Mouse (Mus musculus): ENCODE measurements around the gene Tldc2. TPM values are rescaled to one million over a fixed set of nuclear protein-coding genes. Genes with fewer than 3 reads are reported as not detected.

Gene Tldc2
- not detected in 2 replicates for polyA plus RNA-seq (2015; fragmentation: Nextera tagmentation; extraction: Ambion mirVana)

DNA sequence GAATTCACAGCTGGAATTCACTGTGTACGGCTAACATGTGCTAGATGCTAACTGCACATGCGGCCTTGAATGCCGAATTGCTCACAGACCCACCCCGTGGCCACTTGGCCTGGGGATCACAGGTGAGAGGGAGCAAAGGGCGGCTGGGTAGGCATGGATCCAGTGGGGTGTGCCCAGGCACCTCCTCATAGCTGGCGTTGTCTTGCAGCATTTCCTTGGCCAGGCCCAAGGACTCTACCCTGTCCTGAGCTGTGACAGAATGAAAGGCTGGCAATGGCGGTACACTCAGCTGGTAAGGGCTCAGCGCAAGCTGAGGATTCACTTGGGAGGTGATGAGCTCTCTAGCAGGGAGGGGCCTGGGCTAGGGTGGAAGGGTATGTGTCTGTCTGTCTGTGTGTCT lies at the start of gene Tldc2:
Tldc2 (plus strand) TSS at position 260 of the 400 bp plus-strand sequence.
- H3K27ac ChIP-seq (ENCODE audit: low read length) = no peak within 1 kb of the TSS
- H3K9ac ChIP-seq (ENCODE audit: low read depth, low read length) = no peak within 1 kb of the TSS
- H3K27me3 ChIP-seq (replicated peaks; ENCODE audit: control insufficient read depth, insufficient read depth, low read length) = no peaks in the 10 kb centered on the region
- H3K36me3 ChIP-seq (ENCODE audit: control insufficient read depth, insufficient read depth, low read length) = no peaks in the 10 kb centered on the region
- WGBS = 71% methylated on average over 8 of the region's 8 CpGs
- H3K4me1 ChIP-seq (ENCODE audit: control insufficient read depth, insufficient read depth, low read length) = peaks cover 11% of the 10 kb centered on the region; the same call in 1 of the 2 replicates
- H3K9me3 ChIP-seq (ENCODE audit: control insufficient read depth, low read length) = no peaks in the 10 kb centered on the region
- no peak within 1 kb of the TSS for H3K4me2 ChIP-seq (ENCODE audit: low read depth, low read length)
- H3K4me3 ChIP-seq (ENCODE audit: low read length) = no peak within 1 kb of the TSS
- peak; percentile 91 for ATAC-seq

GRCm38 (mm10) chr2:157037303-157037702 lies 49.6 kb upstream of the Tldc2 start:
- Histone ChIP-seq H3K4me1 (ENCODE audit: control insufficient read depth, insufficient read depth, low read length) (no peaks in the 10 kb centered on the region), H3K9ac (ENCODE audit: low read depth, low read length) (no peak overlapping the region), H3K36me3 (ENCODE audit: control insufficient read depth, insufficient read depth, low read length) (peaks cover 13% of the 10 kb centered on the region; the same call in 1 of the 2 replicates), H3K4me3 (ENCODE audit: low read length) (no peak overlapping the region), H3K27me3 (replicated peaks; ENCODE audit: control insufficient read depth, insufficient read depth, low read length) (no peaks in the 10 kb centered on the region), H3K27ac (ENCODE audit: low read length) (no peak overlapping the region), H3K4me2 (ENCODE audit: low read depth, low read length) (no peak overlapping the region), H3K9me3 (ENCODE audit: control insufficient read depth, low read length) (no peaks in the 10 kb centered on the region)
- no peak for ATAC-seq
- WGBS = 83% methylated on average over 9 of the region's 9 CpGs

DNA sequence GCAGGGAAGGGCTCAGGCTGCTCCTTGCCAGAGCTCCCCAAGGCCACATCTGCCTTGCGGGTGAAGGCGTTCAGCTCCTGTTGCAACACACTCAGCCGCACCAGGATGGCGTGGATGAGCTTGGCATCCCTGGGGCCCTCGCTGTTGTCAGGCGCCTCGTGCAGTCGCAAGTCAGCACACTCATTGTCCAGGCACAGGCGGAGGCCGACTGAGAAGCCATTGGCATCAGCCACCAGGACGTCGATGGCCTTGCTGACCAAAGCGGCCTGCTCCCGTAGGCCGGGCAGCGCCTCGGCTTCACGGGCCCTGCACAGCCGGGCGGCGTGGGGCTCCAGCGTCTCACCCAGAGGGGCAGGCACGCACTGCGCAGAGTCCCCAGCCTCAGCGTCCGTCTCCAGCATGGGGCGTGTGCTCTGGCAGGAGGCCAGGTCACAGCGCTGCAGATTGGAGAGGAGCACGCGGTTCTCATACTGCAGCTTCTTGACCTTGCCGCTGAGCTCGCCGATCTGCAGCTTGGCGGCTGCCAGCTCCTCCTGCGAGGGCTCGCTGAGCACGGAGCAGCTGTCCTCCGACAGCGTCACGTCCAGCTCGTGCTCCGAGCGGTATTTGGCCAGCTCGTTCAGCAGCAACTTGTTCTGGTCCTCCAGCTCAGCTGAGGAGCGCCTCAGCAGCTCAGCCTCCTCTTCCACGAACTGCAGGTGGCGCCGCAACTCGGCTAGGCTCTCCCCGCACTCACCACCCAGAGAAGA lies 46.8 kb upstream of the Tldc2 start:
- Histone ChIP-seq H3K27me3 (replicated peaks; ENCODE audit: control insufficient read depth, insufficient read depth, low read length) (no peaks in the 10 kb centered on the region), H3K9me3 (ENCODE audit: control insufficient read depth, low read length) (no peaks in the 10 kb centered on the region), H3K36me3 (ENCODE audit: control insufficient read depth, insufficient read depth, low read length) (peaks cover 20% of the 10 kb centered on the region), H3K4me1 (ENCODE audit: control insufficient read depth, insufficient read depth, low read length) (no peaks in the 10 kb centered on the region), H3K4me2 (ENCODE audit: low read depth, low read length) (no peak overlapping the region), H3K9ac (ENCODE audit: low read depth, low read length) (peak overlapping the region; percentile 27; the same call in 1 of the 2 replicates), H3K27ac (ENCODE audit: low read length) (no peak overlapping the region), H3K4me3 (ENCODE audit: low read length) (no peak overlapping the region)
- WGBS = 82% methylated on average over 50 of the region's 50 CpGs
- peak; percentile 36 for ATAC-seq

GRCm38 (mm10) chr2:157040649-157041046 lies 46.2 kb upstream of the Tldc2 start:
- H3K27me3 ChIP-seq (replicated peaks; ENCODE audit: control insufficient read depth, insufficient read depth, low read length) = no peaks in the 10 kb centered on the region
- no peak for ATAC-seq
- 86% methylated on average over 17 of the region's 17 CpGs for WGBS

GRCm38 (mm10) chr2:157041421-157041820 lies 45.4 kb upstream of the Tldc2 start:
- H3K9me3 ChIP-seq (ENCODE audit: control insufficient read depth, low read length) = no peaks in the 10 kb centered on the region
- H3K27me3 ChIP-seq (replicated peaks; ENCODE audit: control insufficient read depth, insufficient read depth, low read length) = no peaks in the 10 kb centered on the region
- H3K4me2 ChIP-seq (ENCODE audit: low read depth, low read length) = no peak overlapping the region
- 85% methylated on average over 7 of the region's 7 CpGs for WGBS
- no peak overlapping the region for H3K9ac ChIP-seq (ENCODE audit: low read depth, low read length)
- H3K4me1 ChIP-seq (ENCODE audit: control insufficient read depth, insufficient read depth, low read length) = no peaks in the 10 kb centered on the region
- ATAC-seq = no peak
- no peak overlapping the region for H3K4me3 ChIP-seq (ENCODE audit: low read length)
- no peak overlapping the region for H3K27ac ChIP-seq (ENCODE audit: low read length)
- H3K36me3 ChIP-seq (ENCODE audit: control insufficient read depth, insufficient read depth, low read length) = peaks cover 28% of the 10 kb centered on the region

More at GRCm38 (mm10) chr2:157040649-157041046, 46.2 kb upstream of the Tldc2 start:
- Histone ChIP-seq H3K4me2 (ENCODE audit: low read depth, low read length) (no peak overlapping the region), H3K4me1 (ENCODE audit: control insufficient read depth, insufficient read depth, low read length) (no peaks in the 10 kb centered on the region), H3K4me3 (ENCODE audit: low read length) (no peak overlapping the region), H3K27ac (ENCODE audit: low read length) (no peak overlapping the region), H3K9ac (ENCODE audit: low read depth, low read length) (peak overlapping the region; percentile 27; the same call in 1 of the 2 replicates), H3K36me3 (ENCODE audit: control insufficient read depth, insufficient read depth, low read length) (peaks cover 26% of the 10 kb centered on the region), H3K9me3 (ENCODE audit: control insufficient read depth, low read length) (no peaks in the 10 kb centered on the region)

DNA sequence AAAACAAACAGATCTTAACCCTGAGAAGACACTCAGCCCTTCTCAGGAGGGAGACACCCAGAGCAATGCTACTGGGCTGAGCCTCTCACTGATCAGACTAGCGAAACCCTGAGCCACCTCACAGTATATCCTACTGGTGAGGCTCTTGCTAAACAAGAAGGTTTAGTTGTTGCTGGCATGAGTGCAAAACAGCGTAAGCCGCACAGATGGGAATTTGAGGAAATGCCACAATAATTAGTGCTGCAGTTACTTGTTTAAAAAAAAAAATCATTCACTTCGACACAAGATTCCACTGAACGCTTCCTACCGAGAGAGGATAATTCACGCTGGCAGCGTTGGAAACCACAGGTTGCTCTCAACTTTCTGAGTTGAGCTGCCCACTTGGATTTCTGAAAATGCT lies 43.3 kb upstream of the Tldc2 start:
- H3K4me2 ChIP-seq (ENCODE audit: low read depth, low read length) = no peak overlapping the region
- H3K9me3 ChIP-seq (ENCODE audit: control insufficient read depth, low read length) = no peaks in the 10 kb centered on the region
- peaks cover 23% of the 10 kb centered on the region for H3K36me3 ChIP-seq (ENCODE audit: control insufficient read depth, insufficient read depth, low read length)
- H3K4me3 ChIP-seq (ENCODE audit: low read length) = no peak overlapping the region
- H3K9ac ChIP-seq (ENCODE audit: low read depth, low read length) = no peak overlapping the region
- ATAC-seq = no peak
- H3K27me3 ChIP-seq (replicated peaks; ENCODE audit: control insufficient read depth, insufficient read depth, low read length) = no peaks in the 10 kb centered on the region
- 87% methylated on average over 8 of the region's 8 CpGs for WGBS
- no peak overlapping the region for H3K27ac ChIP-seq (ENCODE audit: low read length)
- H3K4me1 ChIP-seq (ENCODE audit: control insufficient read depth, insufficient read depth, low read length) = no peaks in the 10 kb centered on the region

GRCm38 (mm10) chr2:157043987-157044386 lies 42.9 kb upstream of the Tldc2 start:
- H3K4me2 ChIP-seq (ENCODE audit: low read depth, low read length) = no peak overlapping the region
- no peak overlapping the region for H3K4me3 ChIP-seq (ENCODE audit: low read length)
- no peaks in the 10 kb centered on the region for H3K9me3 ChIP-seq (ENCODE audit: control insufficient read depth, low read length)
- H3K27ac ChIP-seq (ENCODE audit: low read length) = no peak overlapping the region
- H3K27me3 ChIP-seq (replicated peaks; ENCODE audit: control insufficient read depth, insufficient read depth, low read length) = no peaks in the 10 kb centered on the region
- H3K9ac ChIP-seq (ENCODE audit: low read depth, low read length) = no peak overlapping the region
- peaks cover 23% of the 10 kb centered on the region for H3K36me3 ChIP-seq (ENCODE audit: control insufficient read depth, insufficient read depth, low read length)
- ATAC-seq = no peak
- H3K4me1 ChIP-seq (ENCODE audit: control insufficient read depth, insufficient read depth, low read length) = no peaks in the 10 kb centered on the region

DNA sequence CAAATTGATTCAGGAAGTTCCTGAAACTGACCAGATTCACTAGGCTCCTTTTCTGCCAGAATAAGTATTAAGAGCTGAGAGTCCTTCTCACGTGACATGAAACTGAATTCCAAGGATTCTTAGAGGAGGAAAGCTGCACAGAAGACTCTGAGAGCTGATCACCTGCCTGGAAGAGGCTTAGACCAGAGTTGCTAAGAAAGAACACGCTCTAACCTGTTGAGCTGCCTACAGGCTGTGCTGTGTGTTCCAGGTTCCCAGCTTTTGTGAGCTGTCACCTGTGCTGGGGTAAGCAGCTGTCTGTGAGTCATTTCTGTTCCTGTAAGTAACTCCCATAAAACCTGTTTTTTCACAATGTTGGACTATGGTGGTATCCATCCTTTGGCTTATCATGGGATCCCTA lies 40.9 kb upstream of the Tldc2 start:
- Histone ChIP-seq H3K4me2 (ENCODE audit: low read depth, low read length) (no peak overlapping the region), H3K9ac (ENCODE audit: low read depth, low read length) (no peak overlapping the region), H3K27ac (ENCODE audit: low read length) (no peak overlapping the region), H3K36me3 (ENCODE audit: control insufficient read depth, insufficient read depth, low read length) (peaks cover 18% of the 10 kb centered on the region), H3K27me3 (replicated peaks; ENCODE audit: control insufficient read depth, insufficient read depth, low read length) (no peaks in the 10 kb centered on the region), H3K4me3 (ENCODE audit: low read length) (no peak overlapping the region), H3K4me1 (ENCODE audit: control insufficient read depth, insufficient read depth, low read length) (no peaks in the 10 kb centered on the region), H3K9me3 (ENCODE audit: control insufficient read depth, low read length) (no peaks in the 10 kb centered on the region)
- ATAC-seq = no peak
- WGBS = 97% methylated on average over 2 of the region's 2 CpGs

DNA sequence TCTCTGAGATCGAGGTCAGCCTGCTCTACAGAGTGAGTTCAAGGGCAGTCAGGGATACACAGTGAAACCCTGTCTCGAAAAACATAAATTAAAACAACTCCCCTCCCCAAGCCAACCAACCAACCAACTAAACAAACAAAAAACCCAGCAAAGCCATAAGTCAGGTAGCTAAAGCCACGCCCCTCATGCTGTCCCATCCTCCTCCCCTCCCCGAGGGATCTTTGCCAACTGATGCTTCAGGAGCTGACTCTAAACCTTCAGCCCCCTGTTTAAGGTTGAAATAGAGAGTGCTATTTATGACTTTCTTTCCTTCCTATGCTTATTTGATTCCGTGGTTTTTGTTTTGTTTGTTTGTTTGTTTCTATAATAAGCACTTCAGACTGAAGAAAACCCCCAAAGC lies 39.9 kb upstream of the Tldc2 start:
- Histone ChIP-seq H3K9me3 (ENCODE audit: control insufficient read depth, low read length) (no peaks in the 10 kb centered on the region), H3K4me1 (ENCODE audit: control insufficient read depth, insufficient read depth, low read length) (no peaks in the 10 kb centered on the region), H3K4me2 (ENCODE audit: low read depth, low read length) (no peak overlapping the region), H3K27ac (ENCODE audit: low read length) (no peak overlapping the region), H3K9ac (ENCODE audit: low read depth, low read length) (no peak overlapping the region), H3K27me3 (replicated peaks; ENCODE audit: control insufficient read depth, insufficient read depth, low read length) (no peaks in the 10 kb centered on the region), H3K36me3 (ENCODE audit: control insufficient read depth, insufficient read depth, low read length) (peaks cover 18% of the 10 kb centered on the region), H3K4me3 (ENCODE audit: low read length) (no peak overlapping the region)
- ATAC-seq = no peak
- WGBS = 89% methylated on average over 5 of the region's 5 CpGs
